Mouse (Mus musculus) embryonic facial prominence, embryonic 12.5 days (tissue): ENCODE measurements around the gene Abtb2. TPM values are rescaled to one million over a fixed set of nuclear protein-coding genes. Genes with fewer than 3 reads are reported as not detected.
A peak's percentile ranks its signal among the peaks of the same experiment; 100 is the strongest.

Experiments
- ATAC-seq: fragments of 200-750 bp; cut with Nextera tagmentation; 2 replicates; pipeline ENCODE4 v1.8.0; 2017; ENCODE audit not compliant: insufficient number of reproducible peaks, insufficient read depth, low FRiP score, low TSS enrichment
- H3K27ac ChIP-seq: fragments of 300-500 bp; sonication (generic); 2 replicates; pipeline ENCODE4 v1.5.1; 2016; ENCODE audit warnings: mild to moderate bottlenecking
- H3K27me3 ChIP-seq: fragments of 300-500 bp; sonication (generic); 2 replicates; pipeline ENCODE4 v1.6.1; 2016; ENCODE audit warnings: mild to moderate bottlenecking, moderate library complexity
- H3K36me3 ChIP-seq: fragments of 300-500 bp; sonication (generic); 2 replicates; pipeline ENCODE4 v1.6.1; 2016; ENCODE audit warnings: mild to moderate bottlenecking
- H3K4me1 ChIP-seq: fragments of 300-500 bp; sonication (generic); 2 replicates; pipeline ENCODE4 v1.6.1; 2016
- H3K4me2 ChIP-seq: fragments of 300-500 bp; sonication (generic); replicated peaks from 2 replicates; pipeline ENCODE4 v1.6.1; 2016; ENCODE audit warnings: mild to moderate bottlenecking, moderate library complexity
- H3K4me3 ChIP-seq: fragments of 300-500 bp; sonication (generic); 2 replicates; pipeline ENCODE4 v1.5.1; 2016; ENCODE audit warnings: mild to moderate bottlenecking
- H3K9ac ChIP-seq: fragments of 300-500 bp; sonication (generic); 2 replicates; pipeline ENCODE4 v1.6.1; 2016; ENCODE audit warnings: mild to moderate bottlenecking, moderate library complexity
- H3K9me3 ChIP-seq: fragments of 300-500 bp; sonication (generic); 2 replicates; pipeline ENCODE4 v1.6.1; 2016; ENCODE audit warnings: mild to moderate bottlenecking, moderate library complexity
- WGBS: fragments of 180-500 bp; shearing (Covaris S2); methylation state at CpG from one replicate; pipeline ENCODE4 v1.1.7; 2016; 5-methylcytosine and 5-hydroxymethylcytosine counted together
- polyA plus RNA-seq: library from polyadenylated mRNA; unstranded; fragments of >200 nt; fragmentation: Nextera tagmentation; extraction: Ambion mirVana; gene quantifications from 2 replicates; pipeline ENCODE4 v1.2.1, GENCODE M21; 2016

Abtb2 gene
- polyA plus RNA-seq, 1 experiment from 2014 or later = 21.2 TPM

- ATAC-seq = 0 out of 2 replicates have a peak, but pooled peaks have one; percentile 35
- H3K9ac ChIP-seq = no peak overlapping the region
- H3K4me3 ChIP-seq = no peak overlapping the region
- H3K9me3 ChIP-seq = no peaks in the 10 kb centered on the region
- no peaks in the 10 kb centered on the region for H3K4me1 ChIP-seq
- no peak overlapping the region for H3K4me2 ChIP-seq
- no peak overlapping the region for H3K27ac ChIP-seq
- no peaks in the 10 kb centered on the region for H3K27me3 ChIP-seq
- peaks cover 71% of the 10 kb centered on the region for H3K36me3 ChIP-seq
- WGBS = 59% methylated on average over 8 of the region's 8 CpGs
Measured at GRCm38 (mm10) chr2:103718594-103719291, 152.6 kb downstream of the Abtb2 start.

DNA sequence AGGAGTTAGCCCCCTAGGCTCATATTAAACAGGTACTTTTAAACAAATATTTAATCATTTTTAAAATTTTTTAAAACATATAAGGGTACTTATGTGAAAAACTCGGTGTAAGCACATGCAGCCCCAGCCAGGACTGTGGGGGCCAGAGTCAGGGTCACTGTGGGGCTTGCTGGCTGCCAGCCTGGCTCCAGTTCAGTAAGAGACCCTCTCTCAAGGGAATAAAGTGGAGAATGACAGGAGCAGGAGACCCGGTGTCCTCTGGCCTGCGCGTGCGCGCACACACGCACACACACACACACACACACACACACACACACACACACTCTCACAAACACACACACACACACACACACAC, 153.2 kb downstream of the Abtb2 start:
- no peak overlapping the region for H3K27ac ChIP-seq
- no peaks in the 10 kb centered on the region for H3K9me3 ChIP-seq
- H3K9ac ChIP-seq = no peak overlapping the region
- H3K4me2 ChIP-seq = no peak overlapping the region
- H3K36me3 ChIP-seq = peaks cover 76% of the 10 kb centered on the region
- H3K4me3 ChIP-seq = no peak overlapping the region
- no peaks in the 10 kb centered on the region for H3K27me3 ChIP-seq
- 90% methylated on average over 7 of the region's 7 CpGs for WGBS
- no peaks in the 10 kb centered on the region for H3K4me1 ChIP-seq
- no peak for ATAC-seq

DNA sequence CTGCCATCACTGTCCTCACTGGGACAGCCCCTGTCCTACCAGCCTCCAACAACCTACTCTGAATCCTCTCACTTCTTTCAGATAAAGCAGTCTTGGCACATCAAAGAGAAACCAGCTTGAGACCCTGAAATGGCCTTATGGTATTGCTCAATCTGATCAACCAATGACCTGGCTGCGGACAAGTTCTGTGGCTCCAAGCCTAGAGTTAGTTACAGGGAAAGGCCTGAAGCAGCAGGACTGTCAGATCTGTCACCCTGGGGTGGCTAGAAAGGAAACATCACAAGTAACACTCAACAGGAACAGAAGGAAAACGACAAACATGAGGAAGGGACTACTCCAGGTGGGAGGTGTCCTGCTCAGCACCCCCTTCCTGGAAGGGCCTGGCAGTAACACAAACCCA, 158.4 kb downstream of the Abtb2 start:
- 91% methylated on average over 2 of the region's 2 CpGs for WGBS
- no peak overlapping the region for H3K4me3 ChIP-seq
- peaks cover 85% of the 10 kb centered on the region for H3K36me3 ChIP-seq
- no peak overlapping the region for H3K27ac ChIP-seq
- ATAC-seq = no peak
- no peak overlapping the region for H3K4me2 ChIP-seq
- no peaks in the 10 kb centered on the region for H3K4me1 ChIP-seq
- H3K9ac ChIP-seq = no peak overlapping the region
- H3K27me3 ChIP-seq = no peaks in the 10 kb centered on the region
- no peaks in the 10 kb centered on the region for H3K9me3 ChIP-seq

DNA sequence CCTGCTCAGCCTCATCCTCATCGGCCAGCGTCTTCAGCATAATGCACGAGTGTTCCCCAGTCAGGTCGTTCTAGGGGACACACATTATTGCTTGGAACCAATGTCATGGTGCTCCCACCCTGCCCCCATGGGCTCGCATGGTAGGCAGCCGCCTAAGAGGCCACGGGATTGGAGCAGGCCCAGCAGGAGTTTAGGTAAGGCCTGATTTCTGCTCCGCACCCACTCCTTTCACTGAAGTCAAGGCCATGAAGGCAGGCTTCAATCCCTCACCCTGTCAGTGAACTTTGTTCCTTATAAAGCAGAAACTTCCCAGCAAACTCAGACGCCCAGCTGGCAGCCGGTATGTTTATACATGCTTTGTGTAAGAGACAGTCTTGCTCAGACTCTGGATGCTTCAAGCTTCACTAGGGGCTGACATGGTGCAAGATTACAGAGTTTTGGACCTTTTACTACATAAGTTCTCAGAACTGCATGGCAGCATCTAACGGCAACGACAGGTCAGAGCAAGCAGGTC, 162.0 kb downstream of the Abtb2 start:
- H3K27me3 ChIP-seq = no peaks in the 10 kb centered on the region

DNA sequence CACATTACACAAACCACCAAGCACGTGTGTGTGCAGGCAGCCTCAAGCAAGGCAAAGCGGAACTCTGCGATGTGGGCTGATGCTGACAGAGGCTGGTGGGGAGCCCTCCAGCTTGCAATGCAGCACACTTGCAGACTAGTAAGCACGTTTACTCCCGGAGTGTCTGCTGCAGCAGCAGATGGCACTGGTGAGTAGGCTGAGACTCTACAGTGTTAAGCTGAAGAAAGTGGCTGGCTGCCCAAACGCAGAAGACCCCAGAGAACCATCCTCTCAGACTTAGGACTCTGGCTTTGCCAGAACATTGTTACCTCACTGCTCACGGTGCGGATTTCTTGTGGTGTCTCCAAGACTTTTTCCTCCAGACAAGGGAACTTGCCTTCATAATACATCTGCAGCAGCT, 164.9 kb downstream of the Abtb2 start:
- Histone ChIP-seq H3K27me3 (no peaks in the 10 kb centered on the region), H3K9ac (no peak overlapping the region), H3K27ac (no peak overlapping the region), H3K4me1 (no peaks in the 10 kb centered on the region), H3K4me3 (no peak overlapping the region), H3K36me3 (peaks cover 84% of the 10 kb centered on the region), H3K4me2 (no peak overlapping the region), H3K9me3 (no peaks in the 10 kb centered on the region)
- ATAC-seq = no peak
- 80% methylated on average over 8 of the region's 8 CpGs for WGBS

More for the DNA sequence above, 162.0 kb downstream of the Abtb2 start:
- peaks cover 88% of the 10 kb centered on the region for H3K36me3 ChIP-seq
- no peak overlapping the region for H3K9ac ChIP-seq
- H3K4me2 ChIP-seq = no peak overlapping the region
- no peaks in the 10 kb centered on the region for H3K9me3 ChIP-seq
- H3K4me1 ChIP-seq = no peaks in the 10 kb centered on the region
- ATAC-seq = no peak
- 86% methylated on average over 12 of the region's 12 CpGs for WGBS
- H3K27ac ChIP-seq = no peak overlapping the region
- H3K4me3 ChIP-seq = no peak overlapping the region

GRCm38 (mm10) chr2:103731423-103731822, 165.3 kb downstream of the Abtb2 start:
- Histone ChIP-seq H3K4me1 (no peaks in the 10 kb centered on the region), H3K9ac (no peak overlapping the region), H3K9me3 (no peaks in the 10 kb centered on the region), H3K27ac (no peak overlapping the region), H3K36me3 (peaks cover 82% of the 10 kb centered on the region), H3K27me3 (no peaks in the 10 kb centered on the region), H3K4me2 (no peak overlapping the region), H3K4me3 (no peak overlapping the region)
- 86% methylated on average over 6 of the region's 6 CpGs for WGBS
- ATAC-seq = no peak

- WGBS = 94% methylated on average over 6 of the region's 6 CpGs
- ATAC-seq = no peak
- H3K36me3 ChIP-seq = peaks cover 42% of the 10 kb centered on the region
- H3K9me3 ChIP-seq = no peaks in the 10 kb centered on the region
- no peak overlapping the region for H3K27ac ChIP-seq
- H3K27me3 ChIP-seq = no peaks in the 10 kb centered on the region
- no peaks in the 10 kb centered on the region for H3K4me1 ChIP-seq
- H3K4me2 ChIP-seq = no peak overlapping the region
- no peak overlapping the region for H3K4me3 ChIP-seq
- no peak overlapping the region for H3K9ac ChIP-seq
Measured at GRCm38 (mm10) chr2:103742821-103743220, 176.7 kb downstream of the Abtb2 start.

DNA sequence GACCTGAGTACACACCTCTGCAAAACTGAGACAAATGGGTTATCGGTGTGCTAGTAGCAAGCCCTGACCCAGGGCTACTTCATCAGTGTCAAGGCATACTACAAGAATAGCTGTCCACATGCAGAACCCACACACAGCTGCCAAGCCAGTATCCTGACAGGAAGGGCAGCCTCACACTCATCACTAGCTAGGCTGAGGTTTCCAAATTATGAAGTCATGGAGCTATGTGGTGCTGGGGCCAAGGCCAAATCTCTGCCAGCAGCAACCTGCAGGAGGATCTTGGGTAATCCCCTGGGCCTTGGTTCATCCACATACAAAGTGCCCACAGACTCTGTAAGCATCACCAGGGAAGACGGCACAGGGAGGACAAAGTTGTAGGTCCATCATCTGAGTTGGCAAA, 177.4 kb downstream of the Abtb2 start:
- no peak overlapping the region for H3K4me2 ChIP-seq
- H3K4me3 ChIP-seq = no peak overlapping the region
- no peaks in the 10 kb centered on the region for H3K9me3 ChIP-seq
- H3K27ac ChIP-seq = no peak overlapping the region
- H3K4me1 ChIP-seq = no peaks in the 10 kb centered on the region
- H3K27me3 ChIP-seq = no peaks in the 10 kb centered on the region
- H3K36me3 ChIP-seq = peaks cover 47% of the 10 kb centered on the region
- ATAC-seq = no peak
- WGBS = 89% methylated on average over 2 of the region's 2 CpGs
- H3K9ac ChIP-seq = no peak overlapping the region

DNA sequence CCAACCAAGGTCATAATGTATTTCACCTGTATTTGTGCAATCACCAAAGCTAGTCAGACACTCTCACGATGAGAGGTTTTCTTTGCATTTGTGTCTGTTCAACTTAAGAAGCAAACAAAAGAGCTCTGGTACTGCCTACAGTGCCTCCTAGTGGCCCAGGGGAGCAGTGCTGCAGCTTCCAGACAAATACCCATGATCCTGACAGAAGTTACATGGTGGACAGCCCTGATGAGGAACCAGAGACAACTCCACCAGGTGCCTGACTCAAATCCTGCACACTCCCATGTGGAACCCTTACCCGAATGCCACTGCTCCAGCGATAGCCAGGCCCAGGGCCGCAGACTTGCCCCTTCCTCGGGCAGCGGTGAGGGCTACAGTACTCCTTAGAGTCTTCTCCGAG, 177.9 kb downstream of the Abtb2 start:
- Histone ChIP-seq H3K4me3 (no peak overlapping the region), H3K9ac (no peak overlapping the region), H3K4me1 (no peaks in the 10 kb centered on the region), H3K27ac (no peak overlapping the region), H3K9me3 (no peaks in the 10 kb centered on the region), H3K36me3 (peaks cover 42% of the 10 kb centered on the region), H3K27me3 (no peaks in the 10 kb centered on the region), H3K4me2 (no peak overlapping the region)
- no peak for ATAC-seq
- WGBS = 81% methylated on average over 7 of the region's 7 CpGs

DNA sequence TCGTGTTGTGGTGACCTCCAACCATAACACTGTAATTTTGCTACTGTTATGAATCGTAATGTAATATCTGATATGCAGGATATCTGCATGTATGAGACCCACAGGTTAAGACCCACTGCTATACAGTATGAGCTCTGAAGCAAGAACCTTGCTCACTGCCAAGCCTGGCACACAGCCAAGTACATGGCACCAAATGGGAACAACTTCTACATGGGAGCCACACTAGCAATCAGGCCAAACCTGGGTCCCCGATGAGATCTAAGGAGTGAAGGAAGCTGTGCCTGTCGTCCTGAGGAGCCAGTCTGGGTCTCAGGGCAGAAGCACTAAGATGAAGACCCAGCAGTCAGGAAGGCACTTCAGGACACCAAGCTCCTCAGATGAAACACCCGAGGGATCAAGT, 179.4 kb downstream of the Abtb2 start:
- Histone ChIP-seq H3K9ac (no peak overlapping the region), H3K4me1 (no peaks in the 10 kb centered on the region), H3K4me3 (no peak overlapping the region), H3K36me3 (peaks cover 52% of the 10 kb centered on the region), H3K27me3 (no peaks in the 10 kb centered on the region), H3K9me3 (no peaks in the 10 kb centered on the region), H3K4me2 (no peak overlapping the region), H3K27ac (no peak overlapping the region)
- 85% methylated on average over 5 of the region's 5 CpGs for WGBS
- ATAC-seq = no peak

GRCm38 (mm10) chr2:103746096-103746495, 180.0 kb downstream of the Abtb2 start:
- Histone ChIP-seq H3K4me1 (no peaks in the 10 kb centered on the region), H3K9ac (no peak overlapping the region), H3K4me2 (no peak overlapping the region), H3K9me3 (no peaks in the 10 kb centered on the region), H3K27me3 (no peaks in the 10 kb centered on the region), H3K36me3 (peaks cover 56% of the 10 kb centered on the region), H3K27ac (no peak overlapping the region), H3K4me3 (no peak overlapping the region)
- no peak for ATAC-seq
- WGBS = 90% methylated on average over 2 of the region's 2 CpGs

- peaks cover 59% of the 10 kb centered on the region for H3K36me3 ChIP-seq
- H3K4me2 ChIP-seq = no peak overlapping the region
- H3K4me1 ChIP-seq = no peaks in the 10 kb centered on the region
- H3K9me3 ChIP-seq = no peaks in the 10 kb centered on the region
- ATAC-seq = no peak
- H3K27ac ChIP-seq = no peak overlapping the region
- H3K4me3 ChIP-seq = no peak overlapping the region
- no peak overlapping the region for H3K9ac ChIP-seq
- H3K27me3 ChIP-seq = no peaks in the 10 kb centered on the region
- 83% methylated on average over 2 of the region's 2 CpGs for WGBS
Measured at GRCm38 (mm10) chr2:103746761-103747160, 180.7 kb downstream of the Abtb2 start.
